In the genomic region with DNA sequence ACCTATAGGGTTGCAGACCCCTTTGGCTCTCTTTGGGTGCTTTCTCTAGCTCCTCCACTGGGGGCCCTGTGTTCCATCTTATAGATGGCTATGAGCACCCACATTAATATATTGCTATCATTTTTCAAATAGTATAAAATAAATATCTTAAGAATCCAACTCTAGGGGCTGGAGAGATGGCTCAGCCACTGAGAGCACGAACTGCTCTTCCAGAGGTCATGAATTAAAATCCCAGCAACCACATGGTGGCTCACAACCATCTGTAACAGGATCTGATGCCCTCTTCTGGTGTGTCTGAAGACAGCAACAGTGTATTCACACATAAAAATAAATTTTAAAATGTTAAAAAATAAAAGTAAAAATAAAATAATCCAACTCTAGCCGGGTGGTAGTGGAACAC, we compare ENCODE assay signal across 5 mouse cellular contexts. TPM values are rescaled to one million over a fixed set of nuclear protein-coding genes. Genes with fewer than 3 reads are reported as not detected.
DNase-seq lines count a peak whose midpoint lies in the region; ATAC-seq and TF ChIP-seq lines count a peak whose summit lies in the region.
"Not testable (repeated sequence)": the region's sequence is repeated elsewhere in the genome, so short reads cannot be mapped to it uniquely, and the experiment has no call there.

No protein-coding gene starts in this region.

- ATAC-seq in kidney, postnatal 0 days (replicated peaks; ENCODE audit: low FRiP score, low read depth) = not testable (repeated sequence)

- H3K9ac ChIP-seq in ES-E14 (ENCODE audit: insufficient read depth, low read depth, low read length, poor library complexity, severe bottlenecking); kidney, postnatal 0 days (ENCODE audit: low read depth, low read length): not testable (repeated sequence)

- intact Hi-C loops in gastrocnemius, adult 2 months (cut with DNase I); left cerebral cortex, adult 2 months (cut with DNase I): not testable (repeated sequence)

- in situ Hi-C loops in ES-E14 (cut with MboI; ENCODE audit: low sequenced_read_pairs in 2 of 2, unreplicated experiment in 2 of 2) = not testable (repeated sequence)

- DNase-seq in ES-E14 (ENCODE audit: low read depth, low spot score); gastrocnemius, adult 2 months; kidney, postnatal 0 days (ENCODE audit: low spot score); left cerebral cortex, adult 2 months (ENCODE audit: extremely low spot score in 1 of 2, low spot score in 2 of 2): not testable (repeated sequence)
- DNase-seq in thymus, postnatal 4 days = peak; percentile 30

- H3K36me3 ChIP-seq in ES-E14 (ENCODE audit: control insufficient read depth, insufficient read depth, low read length, poor library complexity, severe bottlenecking); kidney, postnatal 0 days (ENCODE audit: insufficient read depth, low read length): not testable (repeated sequence)

- not testable (repeated sequence) for H3K27me3 ChIP-seq in kidney, postnatal 0 days (ENCODE audit: insufficient read depth, low read length)

- peak; percentile 4; the same call in 1 of the 2 replicates for TF ChIP-seq CTCF in gastrocnemius, adult 2 months (IDR thresholded peaks at IDR 0.05)
- 0 out of 2 replicates have a peak, but pooled peaks have one; percentile 18 for TF ChIP-seq CTCF in kidney, postnatal 0 days (IDR thresholded peaks at IDR 0.05; ENCODE audit: low read depth)
- TF ChIP-seq CTCF in left cerebral cortex, adult 2 months (IDR thresholded peaks at IDR 0.05) = peak; percentile 10; the same call in 1 of the 2 replicates

- not testable (repeated sequence) for H3K4me3 ChIP-seq in ES-E14 (ENCODE audit: insufficient read depth in 1 of 2, low read depth in 1 of 2, low read length in 2 of 2, poor library complexity in 1 of 2, severe bottlenecking in 1 of 2); gastrocnemius, adult 2 months; kidney, postnatal 0 days (replicated peaks; ENCODE audit: low read depth, low read length); left cerebral cortex, adult 2 months

- H3K9me3 ChIP-seq in ES-E14 (ENCODE audit: control insufficient read depth, insufficient read depth, low read depth, low read length); kidney, postnatal 0 days (replicated peaks; ENCODE audit: low read length): not testable (repeated sequence)

- not testable (repeated sequence) for H3K27ac ChIP-seq in ES-E14 (ENCODE audit: insufficient read depth, low read depth, low read length, poor library complexity, severe bottlenecking); gastrocnemius, adult 2 months; kidney, postnatal 0 days; left cerebral cortex, adult 2 months

- H3K4me1 ChIP-seq in ES-E14 (ENCODE audit: control insufficient read depth in 2 of 2, insufficient read depth in 2 of 2, low read length in 2 of 2, poor library complexity in 1 of 2); kidney, postnatal 0 days (replicated peaks; ENCODE audit: insufficient read depth, low read length): not testable (repeated sequence)

- WGBS in kidney, postnatal 0 days = 98% methylated on average over 2 of the region's 2 CpGs

- H3K4me2 ChIP-seq in kidney, postnatal 0 days (ENCODE audit: low read length) = not testable (repeated sequence)

TF ChIP-seq in ES-E14, 5 proteins besides CTCF, POLR2A, EP300 and RAD21:
- peak; percentile 94 for TF ChIP-seq ZNF384 (IDR thresholded peaks at IDR 0.05; ENCODE audit: low read depth, low read length)

RNA-seq across cellular contexts. Expression of gene Elf2, which starts 4.6 kb away (rescaled TPM):
- 26.7 and 28.4 TPM in 2 replicates for total RNA-seq in ES-E14 (2012; rRNA removed)
- 10 to 100 TPM; 50.7 to 53.2 TPM for total RNA-seq in gastrocnemius, adult 2 months (2021)
- polyA plus RNA-seq in kidney, postnatal 0 days (2015; fragmentation: Nextera tagmentation; extraction: Ambion mirVana) = 56.2 and 60.3 TPM in 2 replicates
- total RNA-seq in left cerebral cortex, adult 2 months (2021) = 10 to 100 TPM; 48.5 to 51.8 TPM

RNA-seq across cellular contexts. Expression of gene Mgarp, which starts 51.5 kb away (rescaled TPM):
- 12.5 and 17.5 TPM in 2 replicates for total RNA-seq in ES-E14 (2012; rRNA removed)
- total RNA-seq in gastrocnemius, adult 2 months (2021) = not detected
- 0.76 and 0.88 TPM in 2 replicates for polyA plus RNA-seq in kidney, postnatal 0 days (2015; fragmentation: Nextera tagmentation; extraction: Ambion mirVana)
- total RNA-seq in left cerebral cortex, adult 2 months (2021) = not detected

Comparison
In these comparisons a context has a peak if more than half of its experiments do, and no peak if none do; other contexts are left out.
1. RNA of gene Mgarp, which starts 51.5 kb away (total RNA-seq): 12.5 to 17.5 TPM in ES-E14; not detected in gastrocnemius, adult 2 months and not detected in left cerebral cortex, adult 2 months; every median in the first group is over 10 times any median in the second.
2. Peak in every context shown above with its lines, with median percentiles within 50 percentile points of each other: CTCF ChIP-seq.